Mouse (Mus musculus): ENCODE data around the gene Cep83. TPM values are rescaled to one million over a fixed set of nuclear protein-coding genes. Genes with fewer than 3 reads are reported as not detected.

The Cep83 gene
- polyA plus RNA-seq, 1 experiment from 2014 or later: 30.1 TPM

- Histone ChIP-seq H3K4me3 (ENCODE audit: low read depth, low read length) (no peak overlapping the region), H3K27ac (replicated peaks; ENCODE audit: low read depth, low read length) (no peak overlapping the region), H3K4me2 (ENCODE audit: low read depth, low read length) (no peak overlapping the region), H3K4me1 (ENCODE audit: control insufficient read depth, insufficient read depth, low read length) (peaks cover 2% of the 10 kb centered on the region; the same call in 1 of the 2 replicates), H3K27me3 (ENCODE audit: control insufficient read depth, insufficient read depth, low read length) (no peaks in the 10 kb centered on the region), H3K9ac (replicated peaks; ENCODE audit: low read length) (no peak overlapping the region), H3K9me3 (replicated peaks; ENCODE audit: control insufficient read depth, low read length) (no peaks in the 10 kb centered on the region), H3K36me3 (replicated peaks; ENCODE audit: control insufficient read depth, insufficient read depth, low read depth, low read length) (no peaks in the 10 kb centered on the region)
- no peak for DNase-seq (ENCODE audit: low spot score)
- WGBS: 80% methylated on average over 10 of the region's 10 CpGs
- no peak for ATAC-seq (replicated peaks; ENCODE audit: insufficient number of reproducible peaks, low FRiP score, low TSS enrichment, low read depth)
Observed at GRCm38 (mm10) chr10:94804029-94804908, 115.8 kb downstream of the Cep83 start.

DNA sequence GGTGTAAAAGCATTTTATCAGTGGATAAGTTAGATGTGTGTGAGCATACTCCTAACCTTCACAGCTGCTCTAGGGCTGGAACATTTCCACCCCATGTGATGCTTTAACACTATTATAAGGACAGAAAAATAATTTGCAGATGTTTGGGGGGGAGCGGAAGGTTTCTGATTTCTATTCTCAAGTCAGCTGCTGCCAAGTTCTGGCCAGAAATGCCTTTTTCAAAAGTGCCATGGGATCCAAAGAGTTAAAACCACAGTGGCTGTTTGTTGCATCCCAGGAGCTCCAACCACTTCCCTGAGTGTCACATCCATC is 116.4 kb downstream of the Cep83 start:
- no peak overlapping the region for H3K4me2 ChIP-seq (ENCODE audit: low read depth, low read length)
- ATAC-seq (replicated peaks; ENCODE audit: insufficient number of reproducible peaks, low FRiP score, low TSS enrichment, low read depth) (no peak), DNase-seq (ENCODE audit: low spot score) (no peak)
- 74% methylated on average over 1 of the region's 1 CpGs for WGBS
- no peak overlapping the region for H3K4me3 ChIP-seq (ENCODE audit: low read depth, low read length)
- no peaks in the 10 kb centered on the region for H3K36me3 ChIP-seq (replicated peaks; ENCODE audit: control insufficient read depth, insufficient read depth, low read depth, low read length)
- no peak overlapping the region for H3K27ac ChIP-seq (replicated peaks; ENCODE audit: low read depth, low read length)
- H3K9ac ChIP-seq (replicated peaks; ENCODE audit: low read length): no peak overlapping the region
- H3K9me3 ChIP-seq (replicated peaks; ENCODE audit: control insufficient read depth, low read length): no peaks in the 10 kb centered on the region
- peaks cover 2% of the 10 kb centered on the region; the same call in 1 of the 2 replicates for H3K4me1 ChIP-seq (ENCODE audit: control insufficient read depth, insufficient read depth, low read length)
- H3K27me3 ChIP-seq (ENCODE audit: control insufficient read depth, insufficient read depth, low read length): no peaks in the 10 kb centered on the region

DNA sequence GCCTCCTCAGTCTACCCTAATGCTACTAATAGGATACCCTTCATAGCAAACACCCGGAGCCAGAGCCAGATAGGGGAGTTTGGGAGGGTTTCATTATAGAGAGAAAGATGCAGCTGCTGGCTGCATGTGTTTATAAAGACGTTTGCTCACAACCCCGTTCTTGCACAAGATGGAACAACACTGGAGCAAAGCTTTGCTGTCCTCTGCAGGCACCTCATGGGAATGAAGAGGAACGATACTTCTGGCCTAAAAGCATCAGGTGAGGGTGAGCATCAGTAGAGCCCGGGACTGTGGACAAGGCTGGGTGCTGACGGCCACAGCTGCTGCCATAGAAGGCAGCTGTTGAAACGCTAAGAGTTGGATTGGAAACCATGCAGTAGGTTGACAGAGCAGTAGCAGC is 118.9 kb downstream of the Cep83 start:
- Histone ChIP-seq H3K4me1 (ENCODE audit: control insufficient read depth, insufficient read depth, low read length) (peaks cover 2% of the 10 kb centered on the region; the same call in 1 of the 2 replicates), H3K27me3 (ENCODE audit: control insufficient read depth, insufficient read depth, low read length) (no peaks in the 10 kb centered on the region), H3K9ac (replicated peaks; ENCODE audit: low read length) (no peak overlapping the region), H3K36me3 (replicated peaks; ENCODE audit: control insufficient read depth, insufficient read depth, low read depth, low read length) (no peaks in the 10 kb centered on the region), H3K9me3 (replicated peaks; ENCODE audit: control insufficient read depth, low read length) (no peaks in the 10 kb centered on the region), H3K4me3 (ENCODE audit: low read depth, low read length) (no peak overlapping the region), H3K27ac (replicated peaks; ENCODE audit: low read depth, low read length) (no peak overlapping the region), H3K4me2 (ENCODE audit: low read depth, low read length) (no peak overlapping the region)
- 75% methylated on average over 7 of the region's 7 CpGs for WGBS
- DNase-seq (ENCODE audit: low spot score) (no peak), ATAC-seq (replicated peaks; ENCODE audit: insufficient number of reproducible peaks, low FRiP score, low TSS enrichment, low read depth) (no peak)

- Histone ChIP-seq H3K4me1 (ENCODE audit: control insufficient read depth, insufficient read depth, low read length) (peaks cover 2% of the 10 kb centered on the region; the same call in 1 of the 2 replicates), H3K36me3 (replicated peaks; ENCODE audit: control insufficient read depth, insufficient read depth, low read depth, low read length) (no peaks in the 10 kb centered on the region), H3K4me2 (ENCODE audit: low read depth, low read length) (no peak overlapping the region), H3K27me3 (ENCODE audit: control insufficient read depth, insufficient read depth, low read length) (no peaks in the 10 kb centered on the region), H3K9ac (replicated peaks; ENCODE audit: low read length) (no peak overlapping the region), H3K9me3 (replicated peaks; ENCODE audit: control insufficient read depth, low read length) (no peaks in the 10 kb centered on the region), H3K4me3 (ENCODE audit: low read depth, low read length) (no peak overlapping the region), H3K27ac (replicated peaks; ENCODE audit: low read depth, low read length) (no peak overlapping the region)
- no peak for DNase-seq (ENCODE audit: low spot score)
- no peak for ATAC-seq (replicated peaks; ENCODE audit: insufficient number of reproducible peaks, low FRiP score, low TSS enrichment, low read depth)
- WGBS: 78% methylated on average over 6 of the region's 6 CpGs
Observed at GRCm38 (mm10) chr10:94808275-94808674, 119.8 kb downstream of the Cep83 start.

GRCm38 (mm10) chr10:94809946-94810472 is 121.6 kb downstream of the Cep83 start:
- Histone ChIP-seq H3K4me3 (ENCODE audit: low read depth, low read length) (no peak overlapping the region), H3K27me3 (ENCODE audit: control insufficient read depth, insufficient read depth, low read length) (no peaks in the 10 kb centered on the region), H3K4me1 (ENCODE audit: control insufficient read depth, insufficient read depth, low read length) (no peaks in the 10 kb centered on the region), H3K9me3 (replicated peaks; ENCODE audit: control insufficient read depth, low read length) (no peaks in the 10 kb centered on the region), H3K36me3 (replicated peaks; ENCODE audit: control insufficient read depth, insufficient read depth, low read depth, low read length) (no peaks in the 10 kb centered on the region), H3K27ac (replicated peaks; ENCODE audit: low read depth, low read length) (no peak overlapping the region), H3K9ac (replicated peaks; ENCODE audit: low read length) (no peak overlapping the region), H3K4me2 (ENCODE audit: low read depth, low read length) (no peak overlapping the region)
- no peak for ATAC-seq (replicated peaks; ENCODE audit: insufficient number of reproducible peaks, low FRiP score, low TSS enrichment, low read depth)
- no peak for DNase-seq (ENCODE audit: low spot score)
- 47% methylated on average over 7 of the region's 7 CpGs for WGBS

GRCm38 (mm10) chr10:94811907-94812851 is 123.7 kb downstream of the Cep83 start:
- Histone ChIP-seq H3K9me3 (replicated peaks; ENCODE audit: control insufficient read depth, low read length) (no peaks in the 10 kb centered on the region), H3K27me3 (ENCODE audit: control insufficient read depth, insufficient read depth, low read length) (no peaks in the 10 kb centered on the region), H3K27ac (replicated peaks; ENCODE audit: low read depth, low read length) (no peak overlapping the region), H3K36me3 (replicated peaks; ENCODE audit: control insufficient read depth, insufficient read depth, low read depth, low read length) (no peaks in the 10 kb centered on the region), H3K4me1 (ENCODE audit: control insufficient read depth, insufficient read depth, low read length) (no peaks in the 10 kb centered on the region), H3K4me3 (ENCODE audit: low read depth, low read length) (no peak overlapping the region), H3K4me2 (ENCODE audit: low read depth, low read length) (no peak overlapping the region), H3K9ac (replicated peaks; ENCODE audit: low read length) (no peak overlapping the region)
- no peak for DNase-seq (ENCODE audit: low spot score)
- no peak for ATAC-seq (replicated peaks; ENCODE audit: insufficient number of reproducible peaks, low FRiP score, low TSS enrichment, low read depth)
- 74% methylated on average over 17 of the region's 17 CpGs for WGBS

DNA sequence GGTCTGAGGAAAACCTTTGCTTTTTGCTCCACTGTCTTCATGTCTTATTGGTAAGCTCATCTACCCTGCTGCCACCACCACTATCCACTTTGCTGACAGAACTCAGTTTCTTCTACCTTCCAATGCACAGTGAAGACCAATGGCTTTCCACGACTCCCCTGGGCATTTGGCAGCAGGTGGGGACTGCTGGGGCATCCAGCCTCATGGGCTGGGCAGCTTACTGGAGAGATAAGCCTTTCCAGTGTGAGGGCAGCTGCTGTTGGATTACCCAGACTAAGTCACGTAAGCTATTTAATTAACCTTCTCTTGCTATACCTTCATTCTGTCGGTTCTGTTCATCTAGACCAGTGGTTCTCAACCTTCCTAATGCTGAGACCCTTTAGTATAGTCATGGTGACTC is 129.7 kb downstream of the Cep83 start:
- Histone ChIP-seq H3K4me3 (ENCODE audit: low read depth, low read length) (no peak overlapping the region), H3K4me1 (ENCODE audit: control insufficient read depth, insufficient read depth, low read length) (no peaks in the 10 kb centered on the region), H3K36me3 (replicated peaks; ENCODE audit: control insufficient read depth, insufficient read depth, low read depth, low read length) (no peaks in the 10 kb centered on the region), H3K27me3 (ENCODE audit: control insufficient read depth, insufficient read depth, low read length) (no peaks in the 10 kb centered on the region), H3K9me3 (replicated peaks; ENCODE audit: control insufficient read depth, low read length) (no peaks in the 10 kb centered on the region), H3K9ac (replicated peaks; ENCODE audit: low read length) (no peak overlapping the region), H3K4me2 (ENCODE audit: low read depth, low read length) (no peak overlapping the region), H3K27ac (replicated peaks; ENCODE audit: low read depth, low read length) (no peak overlapping the region)
- ATAC-seq (replicated peaks; ENCODE audit: insufficient number of reproducible peaks, low FRiP score, low TSS enrichment, low read depth): no peak
- WGBS: 78% methylated on average over 3 of the region's 3 CpGs
- DNase-seq (ENCODE audit: low spot score): no peak
